Mouse (Mus musculus) liver (tissue): ENCODE measurements around the gene Alk.

Experiments
- DNase-seq: peaks from one replicate; pipeline ENCODE4 v3.0.0-alpha.2; 2020; ENCODE audit warnings: mixed read lengths

Gene Alk

DNA sequence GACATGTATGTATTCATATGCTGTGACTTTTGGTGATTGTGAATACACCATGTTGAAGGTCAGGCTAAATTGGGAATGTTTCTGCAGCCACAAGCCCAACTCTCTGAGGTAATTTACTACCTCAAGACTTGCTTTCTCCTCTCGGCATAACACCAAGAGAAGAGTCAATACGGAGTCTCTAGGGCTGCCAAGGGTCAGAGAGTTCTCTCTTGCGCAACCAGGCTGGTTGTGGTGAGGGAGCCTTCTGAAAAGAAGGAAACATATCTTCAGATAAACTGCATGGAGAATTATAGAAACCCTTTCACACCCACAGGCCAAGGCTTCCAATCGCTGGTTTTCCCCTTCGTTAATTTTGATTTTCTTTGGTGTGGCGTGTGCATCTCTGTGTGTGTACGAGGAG is 649.4 kb downstream of the Alk start:
- no peak for DNase-seq

DNA sequence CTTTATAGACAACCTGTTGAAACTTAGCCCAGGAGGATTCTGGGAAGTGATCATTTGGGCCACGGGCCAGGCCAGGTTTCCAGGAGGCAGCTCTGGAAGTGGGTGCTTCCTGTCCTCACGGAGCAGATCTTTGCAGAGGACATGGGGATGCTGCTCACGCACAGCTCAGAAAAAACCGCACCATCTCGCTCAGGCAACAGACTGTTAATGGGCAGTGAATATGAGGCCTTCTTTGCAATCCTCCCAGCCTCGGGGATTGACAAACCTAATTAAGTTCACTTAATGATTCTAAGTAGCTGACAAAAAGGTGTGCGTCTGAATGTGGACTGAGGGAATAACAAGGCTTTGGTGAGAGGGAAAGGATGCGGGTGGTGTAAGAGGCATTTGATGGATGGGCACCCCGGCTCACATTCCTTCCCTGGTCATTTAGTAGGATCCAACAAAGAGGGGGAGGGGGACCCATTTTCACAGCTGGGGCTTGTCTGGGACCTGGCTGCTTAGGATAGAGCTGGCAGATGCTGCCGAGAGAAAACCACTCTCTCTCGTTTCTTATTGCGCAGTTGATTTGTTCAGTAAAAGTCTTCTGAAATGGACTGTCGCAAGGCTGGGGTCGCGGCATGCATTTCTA is 650.1 kb downstream of the Alk start:
- DNase-seq: no peak

DNA sequence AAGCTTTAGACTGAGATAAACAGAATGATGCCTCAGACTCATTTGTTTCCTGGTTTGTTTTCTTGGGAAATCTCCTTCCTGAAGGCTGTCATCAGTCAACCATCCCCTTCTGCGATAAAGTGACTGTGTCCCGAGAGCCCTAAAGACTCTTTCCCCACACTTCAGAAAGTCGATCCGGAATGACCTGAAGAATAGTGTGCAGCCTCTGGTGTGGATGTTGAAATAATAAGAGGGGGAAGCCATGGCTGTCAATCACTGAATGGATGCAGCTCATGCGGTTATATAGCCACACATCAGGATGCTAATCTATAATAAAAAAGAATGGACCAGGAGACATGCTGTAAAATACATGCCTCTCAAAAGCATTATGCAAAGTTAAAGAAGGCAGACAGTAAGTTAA is 653.5 kb downstream of the Alk start:
- DNase-seq: no peak

DNA sequence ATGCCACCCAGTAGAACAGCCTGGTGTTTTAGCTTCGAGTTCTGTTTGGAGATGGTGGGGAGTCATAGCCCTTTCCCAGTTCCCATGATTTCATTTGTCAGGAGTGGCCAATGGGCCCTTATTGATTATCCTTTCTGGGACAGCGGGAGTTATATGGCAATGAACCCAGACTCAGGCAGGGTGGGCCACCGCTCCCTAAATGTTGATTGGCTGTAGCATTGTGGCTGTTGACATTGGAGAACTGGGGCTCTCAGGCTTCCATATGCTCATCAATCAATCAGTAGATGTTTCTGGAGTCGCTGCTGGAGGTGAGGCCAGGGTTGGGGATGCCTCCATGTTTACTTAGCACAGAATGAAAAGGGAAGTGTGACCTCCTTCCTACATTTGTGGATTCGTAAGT is 655.7 kb downstream of the Alk start:
- no peak for DNase-seq

DNA sequence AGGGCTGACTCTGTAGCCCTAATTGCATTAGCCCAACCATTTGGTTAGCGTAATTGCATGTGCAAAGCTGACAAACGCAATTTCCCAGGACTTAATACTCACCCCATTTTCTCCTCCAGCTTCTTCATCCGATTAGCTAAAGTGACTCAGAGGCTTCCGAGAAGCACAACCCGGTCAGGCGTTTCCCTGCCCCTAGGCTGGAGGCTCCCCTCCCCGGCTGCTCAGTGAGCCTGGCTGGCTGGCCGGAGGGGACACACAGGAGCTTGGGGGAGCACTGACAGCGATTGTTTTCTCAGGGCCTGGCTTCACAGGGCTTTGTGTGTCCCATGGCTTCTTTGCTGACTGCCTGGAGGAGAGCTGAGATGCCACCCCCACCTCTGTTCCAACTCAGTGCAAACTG is 657.0 kb downstream of the Alk start:
- DNase-seq: no peak

DNA sequence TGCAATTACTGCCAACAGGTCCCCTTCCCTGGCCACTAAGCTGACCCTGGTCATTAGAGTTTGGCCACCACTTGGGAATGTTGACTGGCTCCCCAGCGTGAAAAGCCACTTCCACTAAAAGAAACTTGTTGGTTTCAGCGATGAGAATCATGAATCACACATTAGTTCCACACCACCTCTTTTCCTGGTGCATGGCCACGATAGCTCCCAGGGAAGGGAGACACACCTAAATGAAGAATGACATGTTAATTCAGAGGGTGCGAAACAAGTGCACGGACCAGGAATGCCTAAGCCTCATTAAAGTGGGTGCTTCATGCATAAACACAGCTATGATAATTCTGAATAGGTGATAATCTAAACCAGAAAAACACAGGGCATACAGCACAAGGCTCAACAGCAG is 660.4 kb downstream of the Alk start:
- no peak for DNase-seq

DNA sequence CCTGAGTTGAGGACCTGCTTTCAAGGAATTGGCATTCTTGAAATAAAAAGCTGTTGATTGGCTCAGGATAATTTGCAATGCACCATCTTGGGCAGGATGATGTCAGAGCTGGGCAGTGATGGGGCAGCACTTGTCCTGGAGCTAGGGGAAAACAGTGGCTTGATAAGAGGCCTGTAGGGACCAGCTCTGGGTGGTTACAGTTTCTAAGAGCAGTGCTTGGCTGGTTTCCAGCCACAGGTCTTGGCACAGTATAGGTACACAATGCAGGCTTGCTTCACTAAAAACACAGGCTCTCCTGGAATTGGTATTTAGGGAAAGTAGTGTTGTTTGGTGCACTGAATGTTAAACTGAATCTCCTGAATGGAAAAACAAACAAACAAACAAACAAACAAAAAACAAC is 662.4 kb downstream of the Alk start:
- DNase-seq: no peak

DNA sequence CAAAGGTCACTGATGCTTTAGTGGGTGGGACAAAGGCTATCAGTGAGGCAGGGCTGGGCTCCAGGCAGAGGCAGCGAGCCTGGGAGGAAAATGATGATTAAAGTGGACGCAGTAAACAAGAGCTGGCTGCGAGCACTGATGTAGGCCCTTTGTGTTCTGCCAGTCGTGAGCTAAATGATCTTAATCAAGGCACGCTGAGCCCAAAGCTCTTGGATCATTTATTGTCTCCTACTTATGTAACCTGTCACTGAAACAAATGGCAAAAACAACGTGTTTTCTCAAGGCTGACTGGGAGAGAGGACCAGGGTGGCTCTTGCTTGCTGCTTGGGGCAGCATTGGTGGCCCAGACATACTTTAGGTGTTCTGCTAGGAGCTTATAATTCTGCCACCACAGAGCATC is 663.0 kb downstream of the Alk start:
- DNase-seq: no peak

DNA sequence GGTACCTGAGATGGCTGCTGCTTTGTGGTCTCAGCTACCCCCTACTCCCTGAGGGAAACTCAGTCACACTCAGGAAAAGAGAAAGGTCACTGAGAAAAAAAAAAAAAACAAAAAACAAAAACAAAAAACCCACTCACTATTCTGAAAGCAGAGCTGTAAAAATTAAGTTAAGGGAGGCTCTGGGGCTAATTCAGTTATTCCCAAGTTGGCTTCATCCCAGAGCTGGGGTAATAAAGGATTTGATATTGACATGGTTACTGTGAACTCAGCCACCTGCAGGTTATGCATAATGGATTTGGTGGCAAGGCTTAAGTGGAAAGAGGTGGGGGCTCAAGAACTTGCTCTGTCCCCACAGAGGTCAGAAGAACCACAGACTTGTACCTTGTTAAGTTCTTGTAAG is 667.7 kb downstream of the Alk start:
- no peak for DNase-seq

DNA sequence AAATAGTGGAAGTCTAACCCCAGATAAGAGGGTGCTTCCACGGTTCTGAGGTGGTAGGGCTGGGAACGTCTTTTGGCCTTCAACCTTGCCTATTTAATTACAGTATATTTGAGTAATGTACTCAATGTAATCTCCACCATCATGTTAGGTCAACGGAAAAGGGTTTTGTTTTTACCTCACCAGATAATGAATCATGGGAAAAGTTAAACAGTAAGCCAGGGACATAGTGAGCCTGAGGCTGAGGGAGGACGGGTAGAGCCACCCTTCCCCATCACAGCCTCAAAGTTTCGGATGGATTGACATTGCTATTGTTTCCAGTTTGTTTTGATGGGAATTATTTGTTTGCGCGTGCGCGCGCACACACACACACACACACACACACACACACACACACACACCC is 668.6 kb downstream of the Alk start:
- DNase-seq: no peak

DNA sequence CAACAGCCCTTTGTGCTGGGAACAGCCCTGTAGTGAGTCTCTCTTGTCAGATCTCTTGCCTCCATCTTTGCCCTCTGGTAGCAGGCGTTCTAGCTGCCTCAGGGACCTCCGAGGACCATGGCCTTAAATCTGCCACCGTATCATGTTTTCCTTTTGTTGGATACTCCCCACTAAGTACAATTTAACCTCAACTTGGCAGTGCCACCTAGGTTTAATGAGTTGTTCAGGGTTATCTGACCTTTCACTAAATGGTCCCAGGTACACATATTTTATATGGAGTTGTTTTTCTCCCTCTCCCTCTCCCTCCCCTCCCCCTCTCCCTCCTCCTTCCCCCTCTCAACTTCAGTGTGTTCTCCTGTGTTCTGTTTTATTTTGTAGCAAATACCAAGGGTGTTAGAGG is 669.1 kb downstream of the Alk start:
- DNase-seq: no peak

DNA sequence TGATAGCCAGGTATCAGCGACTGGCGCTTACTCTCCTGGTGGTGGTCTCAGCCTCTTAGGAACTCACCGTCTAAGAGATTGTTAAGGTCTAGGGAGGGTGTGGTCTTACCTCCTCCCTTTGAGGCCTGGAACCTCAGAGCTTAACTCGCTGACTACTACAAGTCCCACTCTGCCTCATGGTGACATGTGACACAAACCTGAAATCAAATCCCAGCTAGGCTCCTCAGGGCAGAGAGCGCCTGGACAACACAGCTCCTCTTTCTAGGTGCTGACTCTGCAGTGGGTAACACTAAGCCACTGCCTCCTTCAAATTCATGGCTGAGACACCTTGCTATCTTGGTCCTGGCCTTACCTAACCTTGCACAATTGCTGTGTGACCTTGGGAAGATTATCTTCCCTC is 689.5 kb downstream of the Alk start:
- no peak for DNase-seq

DNA sequence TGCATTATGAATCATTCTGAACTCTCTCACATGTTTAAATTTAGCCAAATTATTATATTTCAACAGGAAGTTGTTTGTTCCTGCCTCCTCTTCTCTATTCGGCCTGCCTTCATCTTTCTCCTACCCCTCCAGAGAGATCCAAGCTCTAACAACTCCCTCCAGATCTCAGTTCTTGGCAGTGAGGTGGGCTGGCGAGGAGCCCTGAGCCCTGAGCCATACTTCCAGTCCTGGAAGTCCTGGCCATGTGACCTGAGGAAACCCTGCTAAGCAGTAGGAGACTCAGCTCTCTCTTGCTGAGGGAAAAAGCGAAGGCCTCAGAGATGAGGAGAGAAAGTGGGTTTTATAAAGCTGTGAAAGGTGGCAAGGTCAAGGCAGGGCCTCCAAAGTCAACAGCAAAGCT is 689.9 kb downstream of the Alk start:
- DNase-seq: no peak

DNA sequence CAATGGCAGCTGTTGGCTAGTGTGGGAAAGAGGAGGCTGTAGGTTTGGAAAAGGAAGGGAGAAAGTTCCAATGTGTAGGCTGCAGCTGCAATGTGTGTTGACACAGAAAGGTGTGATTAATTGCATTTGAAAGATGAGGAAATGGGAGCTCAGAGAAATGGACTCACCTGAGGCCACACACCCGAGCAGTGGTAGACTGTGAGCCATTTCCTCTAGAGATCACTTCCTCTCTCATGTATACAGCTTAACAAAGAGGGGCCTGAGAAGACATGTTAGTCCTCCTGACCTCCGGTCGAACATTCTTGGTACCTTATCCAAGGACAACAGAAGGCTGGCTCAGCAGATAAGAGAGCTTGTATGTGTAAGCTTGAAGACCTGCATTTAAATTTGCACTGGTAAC is 691.2 kb downstream of the Alk start:
- DNase-seq: no peak

DNA sequence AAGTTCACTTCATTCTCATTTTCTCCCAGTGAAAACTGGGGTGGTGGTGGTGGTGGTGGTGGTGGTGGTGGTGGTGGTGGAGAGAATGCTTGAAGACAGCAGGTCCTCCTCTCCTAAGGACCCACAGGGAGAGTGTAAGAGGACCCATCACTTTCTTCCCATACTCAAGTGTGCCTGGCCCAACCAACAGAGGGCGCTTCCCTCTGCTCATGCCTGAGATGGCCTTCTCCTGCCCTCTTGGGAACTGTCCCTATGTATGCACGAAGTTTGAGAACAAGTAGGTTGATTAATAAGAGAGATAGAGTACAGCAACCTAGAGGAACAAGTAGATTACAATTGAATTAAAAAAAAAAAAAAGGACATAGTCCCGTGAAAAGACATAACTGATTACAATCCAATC is 695.3 kb downstream of the Alk start:
- peak; percentile 12 for DNase-seq

DNA sequence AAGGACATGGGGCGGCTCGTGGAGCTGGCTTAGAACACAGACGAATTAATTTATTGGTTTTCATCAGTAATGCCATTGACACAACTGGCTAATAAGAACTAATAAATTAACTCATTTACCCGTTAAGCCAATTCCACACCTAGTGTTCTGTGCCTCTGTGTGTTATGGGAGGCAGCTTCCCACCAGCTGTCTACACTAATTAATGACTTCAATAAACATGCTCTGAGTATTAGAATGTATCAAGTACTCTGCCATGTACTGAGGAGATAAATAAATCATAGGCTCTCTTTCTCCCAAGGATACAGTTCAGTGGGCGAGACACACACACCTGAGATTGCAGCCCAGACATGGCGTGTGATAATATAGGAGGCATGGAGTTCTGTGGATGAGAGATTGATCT is 723.1 kb downstream of the Alk start:
- DNase-seq: no peak

DNA sequence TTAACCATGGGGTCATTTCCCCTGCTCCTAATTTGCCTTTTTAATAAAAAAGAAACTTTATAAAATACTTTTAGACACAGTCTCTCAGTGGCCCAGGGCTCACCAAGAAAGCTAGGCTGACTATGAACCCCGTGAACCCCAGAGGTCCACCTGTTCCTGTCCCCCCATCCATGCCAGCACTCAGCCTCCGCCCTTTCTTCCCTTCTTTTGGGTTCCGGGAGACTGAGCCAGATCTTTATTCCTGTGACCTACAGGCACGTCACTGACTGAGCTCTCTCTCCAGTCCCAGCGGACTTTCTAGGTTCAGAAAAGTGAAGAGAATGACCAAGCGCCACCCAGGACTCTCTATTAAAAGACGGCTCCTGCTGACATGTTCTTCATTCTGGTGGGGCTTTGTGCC is 728.9 kb downstream of the Alk start:
- no peak for DNase-seq

DNA sequence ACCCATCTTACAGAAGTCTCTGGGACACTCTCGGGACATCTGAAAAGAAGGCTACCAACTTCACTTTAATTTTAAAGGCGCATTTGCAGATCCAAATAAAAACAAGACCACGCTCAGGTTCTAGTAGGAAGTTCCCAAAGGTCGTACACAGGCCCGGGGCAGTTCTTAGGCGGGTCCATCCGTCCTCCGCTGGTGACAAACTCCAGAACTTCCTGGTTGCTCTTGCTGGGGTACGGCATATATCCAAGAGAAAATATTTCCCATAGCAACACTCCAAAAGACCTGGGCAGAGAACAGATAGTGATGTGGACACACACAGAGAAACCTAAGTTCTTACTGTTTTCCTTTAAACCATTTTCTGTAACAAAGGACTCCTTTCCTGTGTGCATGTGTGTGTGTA is 729.6 kb downstream of the Alk start:
- DNase-seq: no peak

DNA sequence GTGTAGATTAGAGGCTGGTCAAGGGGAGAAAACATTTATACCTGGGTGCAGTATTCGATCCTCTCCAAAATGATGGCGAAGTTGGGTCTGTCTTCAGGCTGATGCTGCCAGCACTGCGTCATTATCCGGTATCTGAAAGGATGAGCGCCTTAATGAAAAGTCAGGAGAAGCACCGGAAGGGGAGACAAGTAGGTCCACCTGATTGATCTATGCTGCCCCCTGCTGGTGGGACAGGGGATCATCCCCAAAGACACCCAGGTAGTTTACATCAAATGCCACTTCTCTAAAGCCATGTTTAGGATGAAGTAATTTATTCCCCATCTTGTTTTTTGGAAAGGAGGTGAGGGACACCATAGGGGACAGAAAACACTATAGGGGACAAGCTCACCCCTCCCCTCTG is 730.4 kb downstream of the Alk start:
- peak; percentile 65 for DNase-seq

DNA sequence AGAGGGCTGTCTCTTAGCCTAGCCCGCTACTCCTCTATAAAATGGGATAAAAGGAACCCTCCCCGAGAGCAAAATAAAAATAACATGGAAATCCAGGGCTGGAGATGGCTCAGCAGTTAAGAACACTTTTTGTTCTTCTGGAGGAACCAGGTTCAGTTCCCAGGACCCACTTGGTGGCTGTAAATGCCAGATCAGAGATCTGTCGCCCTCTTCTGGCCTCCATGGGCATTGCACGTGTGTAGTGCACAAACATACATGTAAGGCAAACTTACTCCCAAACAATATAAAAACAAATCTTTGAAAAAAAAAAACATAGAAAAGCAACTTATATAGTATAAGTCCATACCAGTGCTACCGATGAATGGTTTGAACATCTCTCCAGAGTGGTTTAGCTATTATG is 731.5 kb downstream of the Alk start:
- peak; percentile 45 for DNase-seq

DNA sequence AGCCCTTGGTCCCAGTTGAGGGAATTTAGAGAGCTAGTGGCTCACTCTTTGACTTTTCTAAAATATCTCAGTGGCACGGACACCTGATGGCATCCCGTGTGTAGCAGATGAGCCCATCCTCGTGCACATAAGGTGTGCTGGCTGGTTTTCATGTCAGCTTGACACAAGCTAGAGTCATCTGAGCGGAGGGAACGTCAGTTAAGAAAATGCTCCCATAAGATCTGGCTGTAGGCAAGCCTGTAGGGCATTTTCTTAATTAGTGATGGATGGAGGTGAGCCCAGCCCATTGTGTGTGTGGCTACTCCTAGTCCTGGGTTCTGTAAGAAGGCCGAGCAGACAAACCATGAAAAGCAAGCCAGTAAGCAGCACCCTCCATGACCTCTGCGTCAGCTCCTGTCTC is 732.4 kb downstream of the Alk start:
- no peak for DNase-seq

DNA sequence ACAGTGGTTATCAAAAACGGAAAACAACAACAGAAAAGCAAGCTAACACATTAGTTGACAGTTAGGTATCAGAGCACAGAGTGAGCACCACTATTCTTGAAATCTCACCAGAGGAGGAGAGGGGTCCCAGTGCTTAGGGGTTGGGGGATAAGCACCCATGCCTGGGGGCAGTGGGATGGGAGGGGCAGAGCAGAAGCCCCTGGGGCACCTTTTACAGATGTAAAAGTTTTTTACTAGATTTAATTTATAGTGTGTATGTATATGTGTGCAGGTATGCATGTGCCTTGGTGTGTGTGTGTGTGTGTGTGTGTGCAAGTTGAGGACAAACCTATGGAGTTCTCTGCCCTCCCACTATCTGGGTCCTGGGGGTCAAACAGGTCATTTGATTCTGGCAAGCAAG is 733.8 kb downstream of the Alk start:
- no peak for DNase-seq

DNA sequence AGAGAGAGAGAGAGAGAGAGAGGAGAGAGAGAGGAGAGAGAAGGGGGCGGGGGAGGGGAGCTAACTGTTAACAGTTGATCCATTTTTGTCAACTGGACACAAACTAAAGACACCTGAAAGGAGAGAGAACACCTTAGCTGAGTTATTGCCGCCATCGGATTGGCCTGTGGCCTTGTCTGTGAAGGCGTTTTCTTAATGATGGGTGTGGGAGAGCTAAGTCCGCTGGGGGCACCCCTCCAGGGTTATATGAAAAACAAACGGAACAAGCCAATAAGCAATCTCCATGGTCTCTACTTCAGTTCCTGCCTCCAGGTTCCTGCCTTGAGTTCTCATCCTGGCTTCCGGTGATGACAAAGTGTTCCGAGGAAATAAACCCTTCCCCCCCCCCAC is 734.2 kb downstream of the Alk start:
- DNase-seq: no peak

DNA sequence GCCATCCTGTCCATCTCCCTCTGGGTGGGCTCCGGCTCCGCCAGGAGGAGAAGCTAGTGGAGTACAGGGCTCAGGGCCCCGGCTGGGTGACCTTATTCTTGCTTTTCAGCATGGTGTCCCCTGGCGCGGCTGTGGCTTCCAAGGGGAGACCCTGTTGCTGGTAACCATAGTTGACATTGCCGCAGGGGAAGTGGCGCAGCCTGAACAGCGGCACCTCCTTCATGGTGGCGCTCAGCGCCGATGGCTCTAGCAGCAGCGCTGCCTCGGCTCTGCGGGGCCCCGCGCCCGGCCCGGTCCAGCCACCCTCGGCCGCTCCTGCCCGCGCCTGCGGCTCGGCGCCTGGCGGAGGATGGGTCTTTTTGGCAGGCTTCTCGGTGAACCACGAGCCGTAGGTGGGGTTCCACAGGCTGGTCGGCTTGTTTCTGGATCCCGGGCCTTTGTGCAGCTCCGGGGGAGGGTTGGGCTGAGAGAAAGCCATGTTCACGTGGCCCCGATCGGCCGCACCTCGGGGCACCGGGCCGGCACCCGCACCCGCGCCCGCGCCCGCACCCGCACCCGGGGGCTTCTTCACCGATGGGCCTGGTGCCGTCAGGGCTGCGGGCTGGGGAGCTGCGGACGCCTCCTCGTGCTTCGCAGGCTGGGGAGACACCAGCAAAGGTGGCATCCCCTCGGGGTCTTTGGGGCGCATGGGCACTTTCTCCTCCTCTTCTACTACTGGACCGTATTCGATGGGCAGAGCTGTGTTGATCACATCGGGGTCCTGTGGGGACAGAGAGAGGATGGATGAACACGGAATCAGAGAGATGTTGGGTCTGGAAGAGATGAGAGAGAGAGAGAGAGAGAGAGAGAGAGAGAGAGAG is 734.8 kb downstream of the Alk start:
- peak; percentile 12 for DNase-seq

DNA sequence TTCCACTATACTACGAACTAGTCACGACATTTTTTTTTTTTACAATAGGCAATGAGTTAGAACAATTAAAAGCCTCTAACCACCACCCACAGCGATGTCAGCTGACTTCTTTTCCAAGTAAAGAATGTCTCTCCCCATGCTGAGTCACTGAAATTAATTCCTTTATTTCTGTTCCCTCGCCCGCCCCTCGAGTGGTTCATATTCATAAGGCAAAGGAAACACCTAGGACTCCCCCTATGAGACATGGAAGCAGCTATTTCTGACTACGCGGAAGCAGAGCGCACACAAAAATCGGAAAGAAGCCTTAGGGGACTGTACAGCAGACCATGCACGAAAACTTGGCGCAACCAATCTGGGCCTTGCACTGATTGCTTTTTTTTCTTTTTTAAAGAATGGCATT is 735.6 kb downstream of the Alk start:
- DNase-seq: no peak
